Mouse (Mus musculus) T-helper 17 cell (primary cell): Measurements from ENCODE around the gene Thada.

Experiments
- in situ Hi-C, 2 experiments: fragments of 300-600 bp; cut with MboI, MseI; formaldehyde crosslinking; loops; 1 replicate in 1 of 2; 2 replicates in 1 of 2; pipeline ENCODE4 v1.15.1; 2025; ENCODE audit warnings: high pct_unique_total_duplicates in 2 of 2

Thada gene

DNA sequence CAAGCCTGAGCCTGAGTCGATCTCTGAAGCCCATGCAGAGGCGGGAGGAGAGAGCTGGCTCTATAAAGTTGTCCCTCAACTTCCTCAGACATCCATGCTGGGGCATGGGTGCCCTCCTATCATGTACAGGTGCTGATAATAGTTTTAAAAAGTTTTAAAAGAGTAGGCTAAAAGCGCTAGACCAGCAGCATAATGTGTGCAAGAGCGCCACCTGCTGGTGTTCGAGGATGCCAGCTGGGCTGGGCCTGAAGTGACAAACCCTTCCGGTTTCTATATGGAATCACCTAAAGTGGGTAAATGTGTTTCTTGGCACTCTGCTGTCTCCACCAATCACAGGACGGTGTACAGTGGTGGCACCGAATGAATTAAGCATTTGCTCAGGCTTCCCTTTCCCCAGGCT is 275.1 kb downstream of the Thada start:
- in situ Hi-C loops, result loop anchor here (5.0 to 10.0 kb wide), 4 partner anchors 79 to 296 kb away; no protein-coding TSS in a partner anchor

DNA sequence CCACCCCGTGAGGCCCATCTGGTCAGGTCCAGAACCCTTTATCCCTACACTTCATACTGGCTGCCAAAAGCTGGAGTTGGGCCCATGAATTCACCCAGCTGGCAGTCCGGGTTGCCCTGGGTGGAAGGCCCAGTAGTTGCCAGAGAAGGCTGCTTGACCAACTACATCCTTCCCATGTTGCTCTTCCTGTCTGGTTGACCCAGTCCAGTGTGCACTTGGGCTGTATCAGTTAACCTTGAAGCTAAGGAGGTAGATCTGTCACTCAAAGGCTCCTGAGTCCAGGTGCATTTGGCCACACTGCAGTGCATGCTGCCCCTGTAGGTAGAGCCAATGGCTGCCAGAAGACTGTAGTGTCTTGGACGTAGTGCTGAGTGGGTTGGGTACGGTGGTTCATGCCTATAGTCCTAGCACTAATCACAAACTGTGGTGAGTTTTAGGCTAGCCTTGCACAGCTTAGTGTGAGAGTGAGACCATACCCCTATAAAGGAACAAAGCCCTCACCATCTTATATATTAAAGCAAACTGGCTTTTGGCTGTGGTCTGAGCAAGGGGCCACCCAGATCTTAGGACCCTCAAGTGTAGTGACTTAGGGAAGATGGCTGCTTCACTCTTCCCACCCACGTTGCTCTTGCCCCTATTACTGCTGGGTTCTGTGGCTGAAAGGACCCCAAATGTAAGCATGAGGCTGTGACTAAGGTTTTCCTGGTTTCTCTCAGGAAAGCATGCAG is 276.7 kb downstream of the Thada start:
- in situ Hi-C loops, result loop anchor here (5.0 kb wide), 1 partner anchor 1508 kb away; no protein-coding TSS in a partner anchor

DNA sequence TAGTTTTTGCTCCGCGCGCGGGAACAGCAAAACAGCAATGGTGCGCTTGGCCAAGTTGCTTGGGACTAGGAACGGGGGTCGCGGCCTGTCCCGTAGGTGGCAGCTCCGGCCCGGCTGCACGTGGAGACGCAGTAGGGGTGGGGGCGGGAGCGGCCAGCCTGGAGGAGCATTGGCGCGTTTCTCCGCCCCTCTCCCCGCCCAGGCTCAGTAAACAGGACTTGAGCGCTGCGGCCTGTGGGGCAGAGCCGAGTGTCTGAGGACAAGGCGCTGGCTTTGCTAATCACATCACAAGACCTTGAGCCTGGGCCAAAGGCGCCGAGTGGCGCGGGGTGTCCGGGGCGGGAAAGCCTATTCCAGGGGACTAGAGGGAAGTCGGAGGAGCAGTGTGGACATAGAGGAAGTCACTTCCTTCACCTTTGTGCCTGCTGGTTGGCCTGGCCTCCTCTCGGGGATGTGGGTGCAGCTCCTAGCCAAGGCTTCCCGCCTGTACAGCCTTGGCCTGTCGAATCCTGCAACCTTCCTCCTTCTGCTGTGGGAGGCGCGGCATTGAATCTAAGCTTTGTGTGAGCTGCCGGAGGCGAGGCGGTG is 277.5 kb downstream of the Thada start:
- in situ Hi-C loops, result loop anchor here (5.0 kb wide), 1 partner anchor 1509 kb away; no protein-coding TSS in a partner anchor

DNA sequence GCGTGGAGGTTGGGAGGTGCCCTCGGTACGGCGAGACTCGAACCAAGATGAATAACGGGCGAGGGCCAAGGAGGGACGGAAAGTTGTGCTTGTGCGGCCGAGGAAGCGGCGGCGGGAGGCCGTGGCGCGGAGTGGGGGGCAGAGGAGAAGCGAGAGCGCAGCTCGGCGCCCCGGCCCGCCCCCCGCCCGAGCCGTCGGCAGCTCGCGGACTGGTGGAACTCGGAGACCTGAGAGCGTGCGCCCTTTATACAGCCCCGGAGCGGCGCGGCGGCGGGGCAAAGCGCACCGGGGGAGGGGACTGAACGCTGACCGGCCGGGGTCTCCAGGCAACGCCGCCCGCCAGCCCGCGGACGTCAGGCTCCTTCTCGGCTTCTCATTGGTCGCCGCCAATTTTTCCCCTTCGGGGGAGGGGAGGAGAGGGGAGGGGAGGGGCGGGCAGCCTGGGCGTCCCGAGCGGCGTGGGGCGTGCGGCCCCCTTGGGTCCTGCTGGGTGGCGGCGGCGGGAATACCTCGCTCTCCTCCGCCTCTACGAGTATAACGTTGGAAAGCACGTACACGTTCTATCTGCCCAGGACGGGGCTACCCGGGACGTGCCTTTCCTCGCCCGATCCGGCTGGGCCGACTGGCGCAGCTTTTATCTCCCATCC is 278.2 kb downstream of the Thada start, which contains the start of gene Zfp36l2:
TSS of gene Zfp36l2 (minus strand) at position 221 of the 647 bp plus-strand sequence.
- in situ Hi-C loops, result loop anchor here (5.0 kb wide), 1 partner anchor 1509 kb away; no protein-coding TSS in a partner anchor

DNA sequence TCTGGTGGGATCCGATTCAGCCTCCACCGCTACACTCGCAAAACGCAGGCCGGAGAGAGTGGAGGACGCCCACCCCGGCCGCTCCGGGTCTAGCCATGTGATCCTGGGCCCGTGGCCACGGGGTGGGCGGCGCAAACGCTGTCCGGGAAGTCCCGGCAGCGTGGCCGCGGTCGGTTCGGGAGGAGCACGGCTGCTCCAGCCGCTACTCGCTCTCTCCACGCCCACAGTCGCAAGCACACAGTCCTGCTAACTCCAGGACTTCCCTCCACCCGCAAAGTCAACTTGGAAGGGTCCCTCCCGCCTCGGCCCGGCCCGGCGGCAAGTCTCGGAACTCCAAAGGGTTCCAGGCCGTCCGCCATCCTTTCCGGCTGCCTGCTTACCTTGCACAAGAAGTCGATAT is 278.7 kb downstream of the Thada start:
- in situ Hi-C loops, result loop anchor here (5.0 kb wide), 1 partner anchor 1510 kb away; no protein-coding TSS in a partner anchor

DNA sequence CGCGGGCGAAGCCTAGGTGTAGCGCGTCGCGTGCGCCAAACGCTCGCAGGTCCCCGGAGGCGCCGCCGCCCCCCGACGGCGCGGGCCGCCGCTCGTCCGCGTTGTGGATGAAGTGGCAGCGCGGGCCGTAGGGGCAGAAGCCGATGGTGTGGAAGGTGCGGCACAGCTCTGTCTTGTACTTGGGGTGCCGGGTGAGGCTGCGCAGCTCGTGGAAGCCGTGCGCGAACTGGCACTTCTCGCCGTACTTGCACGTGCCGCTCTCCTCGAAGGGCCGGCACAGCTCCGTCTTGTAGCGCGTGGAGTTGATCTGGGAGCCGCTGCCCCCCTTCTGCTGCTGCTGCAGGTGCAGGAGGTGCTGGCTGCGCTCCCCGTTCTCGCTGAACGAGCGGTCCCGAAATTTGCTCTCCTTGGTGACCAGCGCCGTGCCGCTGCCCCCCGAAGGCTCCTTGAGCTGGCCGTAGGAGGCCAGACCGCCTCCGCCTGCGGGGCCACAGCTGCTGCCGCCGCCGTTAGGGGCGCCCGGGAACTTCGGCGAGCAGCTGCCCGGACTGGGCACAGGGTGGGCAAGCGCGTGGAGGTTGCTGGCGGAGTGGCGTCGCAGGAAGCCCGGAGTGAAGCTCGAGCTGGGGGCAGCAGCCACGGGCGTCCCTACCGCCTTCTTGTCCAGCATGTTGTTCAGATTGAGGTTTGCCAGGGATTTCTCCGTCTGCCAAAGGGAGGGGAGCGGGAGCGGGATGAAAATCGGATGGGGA is 279.4 kb downstream of the Thada start:
- in situ Hi-C loops, result loop anchor here (5.0 kb wide), 1 partner anchor 1511 kb away; no protein-coding TSS in a partner anchor

DNA sequence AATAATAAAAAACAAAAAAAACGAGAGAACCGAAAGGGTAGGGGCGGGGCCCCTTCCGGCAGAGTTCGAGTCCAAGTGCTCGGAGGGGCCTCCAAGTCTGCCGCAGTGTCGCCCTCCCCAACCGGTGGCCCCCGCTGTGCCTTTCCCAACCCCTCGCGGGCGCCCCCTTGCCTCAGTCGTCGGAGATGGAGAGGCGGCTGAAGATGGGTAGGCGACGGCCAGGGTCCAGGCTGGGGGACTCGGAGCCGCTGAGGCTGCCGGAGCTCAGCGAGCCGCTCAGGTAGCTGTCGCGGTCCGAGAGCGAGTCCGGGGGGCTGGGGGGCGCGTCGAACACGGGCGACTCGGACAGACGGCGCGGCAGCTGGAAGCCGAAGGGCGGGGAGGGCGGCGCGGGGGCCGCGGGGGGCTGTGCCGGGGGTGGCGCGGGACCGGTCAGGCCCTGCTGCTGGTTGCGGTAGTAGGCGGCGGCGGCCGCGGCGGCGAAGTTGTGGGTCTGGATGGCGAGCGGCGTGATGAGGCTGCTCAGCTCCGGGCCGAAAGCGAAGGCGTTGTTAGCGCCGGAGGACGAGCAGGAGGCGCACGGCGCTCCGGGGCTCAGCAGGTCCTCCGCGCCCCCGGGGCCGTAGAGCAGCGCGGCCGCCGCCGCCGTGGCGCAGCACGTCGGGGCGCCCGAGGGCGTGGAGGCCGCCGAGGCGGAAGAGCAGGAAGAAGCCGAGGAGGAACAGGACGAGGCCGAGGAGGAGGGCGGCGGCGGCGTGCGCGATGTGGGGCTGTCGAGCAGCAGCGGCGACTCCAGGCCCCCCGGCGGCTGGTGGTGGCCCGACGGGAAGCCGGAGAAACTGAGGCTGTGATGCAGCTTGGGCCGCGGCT is 280.2 kb downstream of the Thada start:
- in situ Hi-C loops, result loop anchor here (5.0 kb wide), 1 partner anchor 1511 kb away; no protein-coding TSS in a partner anchor

DNA sequence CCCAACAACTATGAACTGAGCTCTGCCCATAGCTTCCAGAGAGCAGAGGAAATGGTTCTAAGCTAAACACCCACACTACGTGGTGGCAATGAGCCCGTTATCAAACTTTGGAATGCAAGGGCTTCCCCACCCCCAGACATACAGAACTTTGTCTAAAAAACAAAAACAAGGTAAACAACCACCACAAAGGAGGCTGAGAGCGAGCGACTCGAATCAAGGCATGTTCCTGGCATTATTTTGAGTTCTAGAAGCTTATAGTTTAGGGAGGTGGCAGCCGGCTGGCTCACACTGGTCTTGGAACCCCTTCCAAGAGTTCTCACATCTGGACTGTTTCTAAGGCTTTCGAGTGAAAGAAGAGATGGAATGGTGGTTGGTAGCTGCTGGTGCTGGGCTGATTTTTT is 281.0 kb downstream of the Thada start:
- in situ Hi-C loops, result loop anchor here (5.0 kb wide), 1 partner anchor 1512 kb away; no protein-coding TSS in a partner anchor

DNA sequence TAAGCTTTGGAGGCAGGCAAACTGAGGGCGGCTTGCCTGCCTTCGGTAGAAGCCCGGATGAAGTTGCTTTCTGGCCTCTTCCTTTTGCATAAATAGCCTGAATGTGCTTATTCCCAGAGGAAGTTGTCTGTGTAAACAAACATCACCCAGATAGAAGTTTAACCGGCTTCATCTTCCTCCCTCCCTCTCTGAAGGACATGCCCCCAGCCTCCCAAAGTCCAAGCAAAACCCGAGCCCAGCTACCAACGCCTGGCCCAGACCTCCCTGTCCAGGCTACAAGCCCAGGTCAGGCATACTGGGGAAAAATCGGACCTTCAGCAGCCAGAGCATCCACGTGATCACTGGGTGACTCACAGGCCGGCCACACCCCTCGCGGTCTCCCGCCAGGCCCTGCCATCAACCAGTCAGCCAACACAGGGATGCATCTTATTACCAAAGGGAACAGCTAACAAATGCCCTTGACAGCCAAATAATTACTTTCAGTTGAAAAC is 282.7 kb downstream of the Thada start:
- in situ Hi-C loops, result no loop called here

DNA sequence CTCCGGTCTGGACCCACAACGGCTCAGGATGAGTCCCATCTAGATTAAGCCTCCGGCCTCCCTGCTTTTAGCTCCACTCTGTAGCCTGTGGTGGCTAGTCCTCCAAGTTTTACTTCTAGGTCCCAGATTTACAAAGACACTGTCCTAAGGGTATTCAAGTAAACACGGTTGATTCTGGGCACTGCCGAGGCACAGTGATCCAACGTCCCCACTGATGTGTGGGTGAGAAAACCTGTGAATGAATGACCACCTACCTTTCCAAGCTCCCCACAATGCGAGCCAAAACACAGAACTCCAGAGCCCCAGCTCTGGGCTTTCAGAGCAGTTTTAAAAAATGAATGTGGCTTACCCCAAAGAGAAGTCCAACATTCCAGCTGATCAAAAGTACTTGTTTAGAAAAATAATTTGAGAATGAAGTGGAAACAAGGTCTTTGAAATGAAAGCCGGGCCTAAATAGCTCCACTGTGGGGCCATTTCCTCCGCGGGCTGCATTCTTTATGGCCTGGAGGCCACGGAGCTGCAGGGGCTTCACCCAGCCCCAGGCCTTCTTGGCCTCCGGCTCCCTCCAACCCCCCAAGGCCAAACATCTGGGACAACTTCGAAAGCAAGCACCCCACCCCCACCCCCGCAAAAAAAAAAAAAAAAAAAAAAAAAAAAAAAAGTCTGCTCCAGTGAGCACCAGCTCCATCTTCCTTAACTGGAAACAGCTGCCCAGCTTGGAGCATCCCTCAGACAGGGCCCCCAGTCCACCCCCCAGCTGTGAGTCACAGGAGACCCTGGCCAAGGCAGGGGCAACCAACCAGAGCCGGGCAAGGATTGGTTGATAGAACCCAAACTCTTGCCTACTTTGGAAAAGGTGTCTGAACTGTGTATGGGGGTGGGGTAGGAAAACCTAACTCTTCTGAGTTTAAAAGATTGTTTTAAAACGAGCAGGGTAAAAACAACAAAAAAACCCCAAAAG is 283.4 kb downstream of the Thada start:
- in situ Hi-C loops, result no loop called here

DNA sequence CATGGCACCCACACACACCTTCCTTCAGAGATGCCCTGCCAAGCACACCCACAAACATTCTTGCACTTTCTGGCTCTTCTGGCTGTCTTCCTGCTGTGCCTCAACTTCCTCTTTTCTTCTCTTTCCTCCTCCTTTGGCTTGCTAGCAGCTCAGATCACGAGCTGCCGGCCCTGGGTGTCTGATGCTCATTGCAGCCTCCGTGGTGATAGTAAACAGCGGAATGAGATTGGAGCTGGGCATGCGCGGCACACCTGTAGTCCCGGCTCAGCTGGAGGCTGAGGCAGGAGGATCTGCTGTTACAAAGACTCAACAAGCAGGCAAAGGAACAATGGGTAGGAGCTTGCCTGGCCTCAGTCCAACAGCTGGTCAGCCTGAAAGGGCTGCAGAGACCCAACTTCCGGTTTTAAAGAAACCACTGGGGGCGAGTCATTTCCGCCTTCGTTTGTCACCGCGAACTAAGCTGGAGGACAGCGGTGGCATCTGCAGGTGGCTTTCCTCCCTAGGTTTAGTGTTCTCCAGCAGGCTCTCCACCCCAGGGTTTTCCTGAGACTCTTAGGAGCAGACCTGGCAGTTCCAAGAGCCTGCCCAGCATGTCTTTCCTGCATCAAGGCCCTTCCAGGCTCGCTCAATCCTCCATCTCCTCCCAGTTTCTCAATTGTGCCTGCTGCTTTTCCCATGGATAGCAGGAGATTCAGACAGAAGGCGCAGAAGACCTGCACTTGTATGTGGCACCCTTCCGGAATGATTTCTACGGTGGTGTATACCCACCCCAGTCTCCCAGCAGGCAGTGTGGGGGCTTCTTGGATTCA is 284.3 kb downstream of the Thada start:
- in situ Hi-C loops, result no loop called here

DNA sequence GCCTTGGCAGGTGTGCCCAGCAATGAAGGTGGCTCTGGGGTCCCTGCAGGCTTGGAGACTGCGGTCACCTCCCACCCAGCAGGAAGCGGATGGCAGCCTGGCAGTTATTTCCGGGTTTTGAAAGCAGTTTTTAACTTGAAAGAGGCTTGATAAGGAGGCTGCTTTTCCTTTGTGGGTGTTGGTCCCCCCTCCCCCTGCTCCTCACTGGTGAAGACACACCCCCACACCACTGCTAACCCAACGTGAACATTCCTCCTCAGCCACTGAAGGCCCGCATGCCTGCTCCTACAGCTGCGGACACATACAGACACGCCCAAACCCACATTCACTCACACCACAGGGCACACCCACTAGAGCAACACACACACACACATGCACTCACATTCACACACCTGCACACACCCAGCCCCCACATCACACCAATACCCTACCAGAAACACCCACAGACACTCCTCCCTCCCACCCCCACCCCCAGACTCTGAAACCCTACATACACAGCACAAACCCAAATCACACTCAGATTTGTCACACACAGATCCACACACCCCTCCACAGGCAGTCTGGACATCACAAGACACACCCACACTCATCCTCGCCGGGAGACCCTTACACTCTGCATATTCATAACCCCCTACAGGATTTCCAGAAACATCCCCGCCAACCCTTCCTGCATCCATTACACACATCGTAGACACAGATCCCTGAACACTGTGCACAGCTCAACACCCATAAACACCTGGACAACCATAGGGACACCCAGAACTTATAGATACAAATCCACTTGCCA is 285.1 kb downstream of the Thada start:
- in situ Hi-C loops, result no loop called here

DNA sequence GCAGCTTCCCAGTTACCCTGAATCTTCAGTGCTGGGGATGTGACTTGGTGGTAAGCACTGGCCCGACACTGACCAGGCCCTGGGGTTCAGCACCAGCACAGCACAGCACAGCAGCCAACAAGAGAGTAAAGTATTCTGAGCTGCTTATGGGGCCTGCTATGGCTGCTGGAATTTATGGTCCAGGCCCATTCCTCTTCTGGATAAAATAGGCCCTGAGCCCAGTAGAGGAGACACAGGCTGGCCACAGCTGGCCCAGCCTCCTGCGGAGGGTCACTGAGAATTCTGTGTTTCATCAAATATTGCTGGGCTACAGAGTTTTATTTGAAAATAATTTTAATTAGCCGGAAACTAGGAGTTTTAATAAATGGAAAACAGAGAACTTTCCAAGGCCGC is 286.0 kb downstream of the Thada start:
- in situ Hi-C loops, result loop anchor here in 1 of 2 experiments (5.0 kb wide), 1 partner anchor 53 kb away; no protein-coding TSS in a partner anchor

DNA sequence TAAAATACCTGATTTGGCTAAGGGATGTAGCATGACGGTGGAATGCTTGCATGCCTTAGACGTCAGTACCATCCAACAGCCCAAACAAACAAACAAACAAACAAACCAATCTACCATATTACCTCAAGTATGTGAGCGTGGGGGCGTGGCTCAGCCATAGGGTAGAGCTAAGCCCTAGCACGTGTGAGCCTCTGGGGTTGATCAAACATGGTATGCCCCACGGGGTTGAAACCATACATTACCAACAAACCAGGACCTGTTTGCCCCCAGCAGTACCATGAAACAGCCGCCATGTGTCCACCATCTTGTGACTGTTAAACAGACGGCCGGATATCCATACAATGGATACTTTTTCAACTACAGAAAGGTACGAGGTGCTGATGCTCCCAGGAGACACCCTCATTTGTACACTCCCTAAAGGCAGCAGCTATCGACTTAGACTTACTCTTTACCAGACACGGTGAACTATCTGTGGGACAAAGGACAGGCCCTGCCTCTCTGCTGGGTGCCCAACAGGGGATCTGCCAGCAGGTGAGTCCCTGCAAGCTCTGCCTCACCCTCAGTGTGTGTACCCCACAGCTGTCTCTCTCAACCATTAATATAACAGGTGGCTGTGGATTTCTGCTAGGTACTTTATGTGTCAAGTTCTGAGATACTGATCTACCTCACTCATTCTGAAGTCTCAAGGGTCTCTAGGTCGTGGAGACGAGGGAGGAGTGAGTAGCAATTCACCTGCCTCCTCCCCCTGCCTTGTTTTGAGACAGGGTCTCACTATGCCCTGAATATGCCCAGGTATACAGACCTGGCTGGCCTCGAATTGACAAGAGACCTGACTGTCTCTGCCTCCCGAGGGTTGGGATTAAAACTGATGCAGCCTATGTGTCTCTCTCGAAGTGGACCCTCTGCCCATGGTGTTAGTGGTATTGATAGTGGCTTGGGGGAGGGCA is 286.7 kb downstream of the Thada start:
- in situ Hi-C loops, result loop anchor here in 1 of 2 experiments (5.0 kb wide), 1 partner anchor 52 kb away; no protein-coding TSS in a partner anchor

DNA sequence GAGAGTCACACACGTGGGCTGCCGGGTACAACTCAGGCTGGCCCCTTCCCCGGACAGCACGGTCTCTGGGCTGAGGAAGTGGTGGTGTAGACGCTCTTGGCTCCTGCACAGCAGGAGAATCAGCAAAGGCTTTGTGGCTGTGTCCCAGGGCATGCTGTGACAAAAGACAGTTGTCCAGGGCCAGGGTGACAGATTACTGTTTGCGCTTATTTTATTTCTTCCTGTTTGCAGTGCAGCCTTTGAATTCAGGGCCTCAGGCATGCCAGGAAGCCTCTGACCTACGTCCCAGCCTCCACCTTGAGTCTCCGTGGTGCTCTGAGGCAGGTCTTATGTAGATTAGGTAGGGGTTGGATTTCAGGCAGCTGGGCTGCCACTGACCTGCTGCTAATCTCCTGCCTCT is 288.5 kb downstream of the Thada start:
- in situ Hi-C loops, result loop anchor here in 1 of 2 experiments (5.0 kb wide), 1 partner anchor 50 kb away; no protein-coding TSS in a partner anchor

DNA sequence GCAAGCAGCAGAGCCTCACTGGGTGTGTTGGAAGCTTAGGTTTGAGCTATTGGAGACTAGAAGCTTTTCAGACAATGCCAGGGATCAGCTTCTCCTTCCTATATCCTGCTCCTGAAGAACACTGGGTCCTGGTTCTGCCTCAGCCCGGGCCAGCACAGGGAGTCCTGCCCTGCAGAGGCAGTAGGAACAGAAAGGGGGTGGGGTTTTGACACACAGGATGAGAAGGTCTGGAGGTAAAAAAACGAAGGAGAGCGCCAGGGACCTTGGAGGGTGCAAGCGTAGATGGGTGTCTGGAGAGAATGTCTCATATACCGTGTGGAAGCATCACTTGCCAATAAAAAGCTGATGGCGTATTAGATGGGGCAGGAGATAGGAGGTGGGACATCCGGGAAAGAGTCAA is 289.6 kb downstream of the Thada start:
- in situ Hi-C loops, result loop anchor here in 1 of 2 experiments (5.0 kb wide), 1 partner anchor 49 kb away; no protein-coding TSS in a partner anchor
